Mouse (Mus musculus): ENCODE data around the gene Ifnab.

Gene Ifnab

DNA sequence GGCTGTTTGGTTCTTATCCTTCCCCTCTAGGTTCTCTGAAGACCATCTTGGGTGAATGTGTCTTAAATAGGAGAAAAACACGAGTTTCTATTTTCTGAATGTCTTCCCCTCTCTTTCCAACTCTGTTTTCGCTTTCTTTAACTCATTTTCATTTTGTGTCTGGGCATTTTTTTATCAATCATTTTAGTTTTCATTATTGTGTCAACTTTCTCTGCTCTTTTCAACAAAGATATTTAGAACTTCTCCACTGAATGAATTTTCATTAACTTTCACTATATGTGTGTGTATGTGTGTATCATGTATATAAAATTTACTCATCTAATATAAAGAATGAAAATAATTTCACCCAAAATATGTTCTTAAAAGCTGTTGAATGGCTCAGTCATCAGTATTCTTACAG, at the start of gene Ifnab:
TSS of gene Ifnab (minus strand) at position 101 of the 400 bp plus-strand sequence.
- no peak for DNase-seq (ENCODE audit: low spot score)

GRCm38 (mm10) chr4:88739036-88739435, 47.9 kb upstream of the Ifnab start:
- no peak for DNase-seq (ENCODE audit: low spot score)

GRCm38 (mm10) chr4:88738480-88738879, 47.3 kb upstream of the Ifnab start:
- peak; percentile 82 for DNase-seq (ENCODE audit: low spot score)

DNA sequence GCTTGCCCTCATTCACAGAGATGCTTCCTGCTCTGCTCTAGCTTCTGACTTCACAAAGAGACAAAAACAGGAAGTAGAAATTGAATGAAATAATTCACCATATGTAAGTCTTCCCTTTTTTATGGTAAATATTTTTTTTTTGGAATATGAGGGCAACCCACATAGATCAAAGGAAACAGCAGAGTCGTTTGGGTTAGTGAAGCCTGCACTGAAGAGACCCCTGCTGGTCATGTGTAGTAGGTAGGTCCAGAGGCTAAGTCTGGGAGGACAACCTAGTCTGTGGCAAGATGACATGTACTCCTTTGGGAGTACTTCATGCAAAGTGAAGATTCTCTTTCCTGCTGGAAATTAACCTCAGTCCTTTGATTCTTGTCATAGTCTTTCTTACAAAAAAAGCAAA, 36.2 kb upstream of the Ifnab start:
- DNase-seq (ENCODE audit: low spot score) = no peak

DNA sequence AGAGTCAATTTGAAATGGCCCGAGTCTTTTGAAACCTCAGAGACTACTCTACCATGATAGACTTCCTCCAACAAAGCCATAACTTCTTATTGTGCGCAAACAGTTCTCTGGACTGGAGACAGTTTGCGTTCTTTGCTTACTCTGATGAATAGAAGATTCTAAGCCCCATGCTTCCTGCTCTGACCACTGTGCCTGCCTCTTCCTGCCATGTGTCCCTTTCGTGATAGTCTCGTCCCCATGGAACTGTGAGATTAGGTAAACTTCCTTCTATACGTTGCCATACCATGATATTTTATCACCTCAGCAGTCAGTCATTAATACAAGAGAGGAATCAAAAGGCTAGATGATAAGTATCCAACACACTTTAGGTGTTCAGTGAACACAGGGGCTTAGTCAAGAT, 35.6 kb upstream of the Ifnab start:
- DNase-seq (ENCODE audit: low spot score) = no peak

- DNase-seq (ENCODE audit: low spot score) = no peak
Observed at GRCm38 (mm10) chr4:88723497-88724090, 32.4 kb upstream of the Ifnab start.

DNA sequence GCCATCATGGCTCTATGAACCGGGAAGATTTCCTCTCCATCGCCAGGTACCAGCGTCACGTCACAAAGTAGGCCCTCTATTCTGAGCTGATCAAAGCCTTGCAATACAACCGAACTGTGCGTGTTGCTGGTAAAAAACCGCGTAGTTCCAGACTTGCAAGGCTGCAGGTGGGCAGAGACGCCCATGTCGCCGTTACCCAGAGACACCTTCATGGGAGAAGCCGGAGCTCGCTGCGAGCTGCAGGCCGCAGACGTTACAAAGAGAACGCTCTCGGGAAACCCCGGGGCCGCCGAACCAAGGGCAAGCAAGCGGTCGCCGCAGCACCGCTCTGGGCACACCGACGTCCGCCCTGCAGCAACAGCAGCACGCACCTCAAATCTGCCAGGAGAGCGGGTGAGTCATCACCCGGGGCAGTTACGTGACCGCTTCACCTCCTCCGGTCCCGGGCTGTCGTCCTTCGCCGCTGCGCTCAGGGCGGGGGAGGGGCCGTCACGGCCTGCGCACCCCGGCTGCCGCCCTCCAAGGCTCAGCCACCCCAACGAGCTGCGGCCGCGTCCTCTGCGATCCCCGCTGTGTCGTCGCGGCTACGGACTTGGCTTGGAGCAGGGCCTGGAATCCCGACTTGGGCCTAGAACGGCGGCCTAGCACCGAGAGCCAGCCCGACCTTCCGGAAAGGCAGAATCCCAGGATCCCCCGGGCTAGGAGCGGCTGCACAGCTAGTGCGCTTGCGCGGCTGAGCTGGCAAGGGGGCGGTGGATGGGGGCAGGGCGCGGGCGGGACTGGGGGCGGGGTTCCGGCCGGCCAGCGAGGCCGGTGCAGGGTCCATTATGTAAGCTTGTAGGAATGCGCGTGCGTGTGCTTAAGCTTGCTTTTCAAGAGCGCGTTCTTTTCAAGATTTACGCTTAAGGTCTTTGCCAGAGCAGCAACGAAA, 30.9 kb upstream of the Ifnab start, which contains the start of the genes Gm26566 and Klhl9:
TSS of gene Gm26566 (plus strand) at position 15 of the 931 bp plus-strand sequence.
TSS of gene Klhl9 (minus strand) at position 675 of the 931 bp plus-strand sequence.
- DNase-seq (ENCODE audit: low spot score) = peak; percentile 94

GRCm38 (mm10) chr4:88718715-88719114, 27.6 kb upstream of the Ifnab start:
- no peak for DNase-seq (ENCODE audit: low spot score)

GRCm38 (mm10) chr4:88715059-88715458, 23.9 kb upstream of the Ifnab start:
- DNase-seq (ENCODE audit: low spot score) = no peak

GRCm38 (mm10) chr4:88714281-88714680, 23.1 kb upstream of the Ifnab start:
- no peak for DNase-seq (ENCODE audit: low spot score)

GRCm38 (mm10) chr4:88707128-88707826, 16.1 kb upstream of the Ifnab start:
- no peak for DNase-seq (ENCODE audit: low spot score)

DNA sequence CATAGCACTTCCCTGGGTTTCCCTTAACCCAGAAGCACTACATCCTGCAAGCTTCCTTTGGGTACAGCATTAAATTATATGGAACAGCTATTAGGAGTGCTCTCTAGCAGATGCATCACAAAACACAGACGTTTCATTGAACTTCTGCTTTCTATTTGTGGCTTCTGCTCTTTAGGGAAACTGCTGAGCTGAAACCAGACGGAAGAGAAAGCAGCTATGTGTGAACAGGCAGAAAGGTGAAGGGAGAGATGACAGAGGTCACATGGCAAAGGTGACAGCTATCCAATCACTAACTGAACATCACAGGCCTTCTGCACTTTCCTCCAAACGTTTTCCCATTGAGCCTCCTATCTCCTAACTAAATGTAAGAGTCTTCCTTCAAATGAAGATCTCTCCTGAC, 14.8 kb upstream of the Ifnab start:
- no peak for DNase-seq (ENCODE audit: low spot score)

- no peak for DNase-seq (ENCODE audit: low spot score)
Observed at GRCm38 (mm10) chr4:88699301-88699700, 8.1 kb upstream of the Ifnab start.

- DNase-seq (ENCODE audit: low spot score) = no peak
Observed at GRCm38 (mm10) chr4:88698781-88699180, 7.6 kb upstream of the Ifnab start.

DNA sequence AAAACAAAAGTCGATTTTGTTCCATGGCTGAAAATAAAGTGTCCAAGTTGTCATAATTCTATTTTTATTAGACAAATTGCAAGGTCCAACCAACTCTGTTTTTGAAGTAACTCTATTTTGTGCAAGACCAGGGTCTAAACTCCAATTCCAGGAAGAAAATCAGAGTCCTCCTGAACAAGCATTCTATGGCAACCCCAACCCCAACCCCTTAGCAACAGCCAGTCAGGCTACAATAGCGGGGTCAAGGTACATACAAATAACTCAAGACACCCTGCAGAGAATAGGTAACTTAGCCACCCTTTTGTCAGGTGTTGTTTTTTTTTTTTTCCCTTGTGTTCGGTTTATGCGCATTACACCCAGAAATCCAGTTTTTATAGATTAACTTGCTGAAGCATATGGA, 6.6 kb upstream of the Ifnab start:
- no peak for DNase-seq (ENCODE audit: low spot score)

- DNase-seq (ENCODE audit: low spot score) = no peak
Observed at GRCm38 (mm10) chr4:88697108-88697507, 5.9 kb upstream of the Ifnab start.

- DNase-seq (ENCODE audit: low spot score) = peak; percentile 84
Observed at GRCm38 (mm10) chr4:88696237-88696884, 5.2 kb upstream of the Ifnab start.

GRCm38 (mm10) chr4:88693392-88693791, 2.2 kb upstream of the Ifnab start:
- no peak for DNase-seq (ENCODE audit: low spot score)

- no peak for DNase-seq (ENCODE audit: low spot score)
Observed at GRCm38 (mm10) chr4:88692537-88692936, 1.4 kb upstream of the Ifnab start.

- no peak for DNase-seq (ENCODE audit: low spot score)
Observed at GRCm38 (mm10) chr4:88683812-88684211, 7.3 kb downstream of the Ifnab start, which contains the start of gene Ifna2. Gene Ifna2, minus strand, starts transcription at chr4:88683912.

- DNase-seq (ENCODE audit: low spot score) = no peak
Observed at GRCm38 (mm10) chr4:88681353-88681752, 9.8 kb downstream of the Ifnab start.

DNA sequence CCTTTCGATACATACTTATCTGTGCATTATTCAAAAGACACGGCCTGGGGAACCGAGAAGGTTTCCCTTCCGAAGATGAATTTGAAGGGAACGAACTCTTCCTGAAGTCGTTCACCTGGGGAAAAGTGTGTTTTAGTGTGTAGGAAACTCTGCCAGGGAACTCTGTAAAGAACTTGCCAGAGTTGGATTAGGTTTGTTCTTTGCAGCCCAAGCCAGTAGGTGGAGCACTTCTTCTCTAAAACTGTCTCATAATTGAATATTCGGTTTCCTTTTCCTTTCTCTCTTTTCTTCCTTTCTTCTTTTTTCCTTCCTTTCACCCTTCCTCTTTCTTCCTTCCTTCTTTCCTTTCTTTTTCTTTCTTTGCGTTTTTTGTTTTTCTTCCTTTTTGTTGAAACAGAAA, 10.8 kb downstream of the Ifnab start:
- no peak for DNase-seq (ENCODE audit: low spot score)

Data from testis, postnatal 10 days (tissue).